Mouse (Mus musculus) heart, postnatal 10 days (tissue): ENCODE data around the gene Esp18. TPM values are rescaled to one million over a fixed set of nuclear protein-coding genes. Genes with fewer than 3 reads are reported as not detected.

Source experiments
- DNase-seq, 2 experiments: peaks; one replicate each; pipeline ENCODE4 v3.0.0; 2021
- intact Hi-C: fragments of 180-260 bp; cut with DNase I; formaldehyde crosslinking; loops from one replicate; pipeline ENCODE4 v1.15.1; 2025
- microRNA-seq, 2 experiments: library from miRNA; unstranded; fragments of <30 nt; microRNA quantifications; one replicate each; pipeline ENCODE4 v1.2.0; 2022
- total RNA-seq, 2 experiments: library from RNA; stranded (reverse); gene quantifications; 2 replicates each; pipeline ENCODE4 v1.2.3; 2021

The Esp18 gene
- not detected for total RNA-seq

DNA sequence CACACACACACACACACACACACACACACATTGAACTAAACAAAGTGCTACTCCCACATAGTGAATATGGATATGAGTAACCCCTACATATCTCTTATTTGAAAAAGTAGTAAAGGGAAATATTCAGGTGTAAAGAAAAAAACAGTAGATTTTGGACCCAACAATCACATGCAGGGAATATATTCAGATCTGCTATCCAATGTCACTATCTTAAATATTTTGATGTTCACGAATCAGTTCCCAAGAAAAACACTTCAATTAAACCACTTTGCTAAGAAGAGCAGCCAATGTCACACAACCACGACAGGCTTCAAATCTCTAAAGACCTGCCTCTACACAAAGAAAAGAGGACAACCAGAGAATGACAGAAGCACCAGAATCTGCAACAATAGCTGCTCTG lies at the start of gene Esp18:
TSS of gene Esp18 (plus strand) at position 301 of the 400 bp plus-strand sequence.
- intact Hi-C loops: no loop called here
- no peak for DNase-seq

DNA sequence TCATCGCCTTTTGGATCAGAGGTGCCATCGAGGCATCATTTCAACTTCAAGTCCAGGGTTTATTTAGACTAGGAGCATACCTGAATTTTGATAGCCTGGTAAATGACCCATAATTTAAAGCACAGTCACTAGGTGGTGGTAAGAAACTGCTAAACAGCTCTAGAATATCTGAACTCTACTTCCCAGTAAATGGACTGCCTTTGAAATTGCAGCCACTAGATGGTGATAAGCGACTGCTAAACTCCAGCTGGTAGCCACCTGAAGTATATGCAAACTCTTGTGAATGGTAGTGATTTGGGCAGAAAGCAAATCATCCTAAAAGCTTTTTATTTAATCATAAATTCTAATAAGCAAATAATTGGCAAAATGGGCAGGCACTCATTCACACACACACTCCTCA lies 42.8 kb upstream of the Esp18 start:
- no peak for DNase-seq
- intact Hi-C loops: no loop called here

Small RNA genes within 50 kb of the gene (microRNA-seq; reads per million reads assigned to microRNA genes)
- 0 reads per million in 2 experiments for gene Gm26429

Other genes starting within 250 kb of the Esp18 start
- gene Esp16, start 129.8 kb downstream of the Esp18 start, total RNA-seq: not detected
- gene Esp15, start 234.6 kb downstream of the Esp18 start, total RNA-seq: not detected